Mouse (Mus musculus) left cerebral cortex, postnatal 10 days (tissue): ENCODE results near the gene Atp6v0e2. TPM values are rescaled to one million over a fixed set of nuclear protein-coding genes. Genes with fewer than 3 reads are reported as not detected.
A peak's percentile ranks its signal among the peaks of the same experiment; 100 is the strongest.
"Not testable (repeated sequence)": the region's sequence is repeated elsewhere in the genome, so short reads cannot be mapped to it uniquely, and the experiment has no call there.

ENCODE experiments used
- DNase-seq, 2 experiments: peaks; one replicate each; pipeline ENCODE4 v3.0.0; 2021 to 2022; ENCODE audit warnings: low spot score in 2 of 2, mixed read lengths in 1 of 2; ENCODE audit errors: extremely low spot score in 1 of 2
- intact Hi-C: fragments of 180-260 bp; cut with DNase I; formaldehyde crosslinking; loops from one replicate; pipeline ENCODE4 v1.15.1; 2025
- total RNA-seq, 2 experiments: library from RNA; stranded (reverse); gene quantifications; 2 replicates each; pipeline ENCODE4 v1.2.3; 2021

Atp6v0e2 gene
- total RNA-seq = 100 to 1,000 TPM; 485 to 501 TPM

DNA sequence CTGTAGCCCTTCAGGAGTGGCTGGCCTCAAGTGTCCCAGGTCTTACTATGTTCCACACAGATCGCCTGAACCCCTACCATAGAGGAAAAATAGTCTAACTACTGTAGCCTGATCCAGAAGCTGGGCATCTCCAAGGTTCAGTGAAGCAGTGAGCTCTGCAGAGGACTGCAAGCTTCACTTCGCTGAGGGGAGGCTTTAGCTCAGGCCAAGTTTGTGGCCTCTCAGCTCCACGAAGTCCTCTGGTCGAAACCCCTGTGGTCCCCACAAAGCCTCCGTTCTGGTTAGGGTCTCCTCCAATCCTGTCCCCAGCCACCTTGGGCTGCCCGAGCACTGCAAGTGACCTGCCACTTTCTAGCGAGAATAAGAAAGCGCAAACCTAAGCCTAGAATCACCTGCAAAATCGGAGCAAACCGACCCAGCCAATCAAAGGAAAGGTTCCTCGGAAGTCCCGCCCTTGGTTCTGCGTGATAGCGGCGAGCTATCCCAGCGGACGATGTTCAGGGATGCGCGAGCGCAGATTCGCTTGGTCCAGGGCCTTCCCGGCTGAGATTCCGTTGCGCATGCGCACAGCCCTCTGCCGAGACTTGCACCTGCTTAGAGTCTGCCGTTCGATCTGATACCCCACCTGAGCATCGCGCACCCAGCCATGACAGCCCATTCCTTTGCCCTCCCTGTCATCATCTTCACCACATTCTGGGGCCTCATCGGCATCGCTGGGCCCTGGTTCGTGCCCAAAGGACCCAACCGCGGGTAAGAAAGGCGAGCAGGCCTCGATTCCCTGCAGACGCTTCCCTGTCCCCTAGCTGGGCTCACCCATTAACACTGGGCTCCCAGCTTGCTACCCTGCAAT is at the start of gene Atp6v0e2:
TSS of gene Atp6v0e2 (plus strand) at position 511 of the 850 bp plus-strand sequence.
- DNase-seq = peak; percentile 88 to 94
- intact Hi-C loops = loop anchor here (10.0 kb wide), 1 partner anchor 363 kb away; no protein-coding TSS in a partner anchor

DNA sequence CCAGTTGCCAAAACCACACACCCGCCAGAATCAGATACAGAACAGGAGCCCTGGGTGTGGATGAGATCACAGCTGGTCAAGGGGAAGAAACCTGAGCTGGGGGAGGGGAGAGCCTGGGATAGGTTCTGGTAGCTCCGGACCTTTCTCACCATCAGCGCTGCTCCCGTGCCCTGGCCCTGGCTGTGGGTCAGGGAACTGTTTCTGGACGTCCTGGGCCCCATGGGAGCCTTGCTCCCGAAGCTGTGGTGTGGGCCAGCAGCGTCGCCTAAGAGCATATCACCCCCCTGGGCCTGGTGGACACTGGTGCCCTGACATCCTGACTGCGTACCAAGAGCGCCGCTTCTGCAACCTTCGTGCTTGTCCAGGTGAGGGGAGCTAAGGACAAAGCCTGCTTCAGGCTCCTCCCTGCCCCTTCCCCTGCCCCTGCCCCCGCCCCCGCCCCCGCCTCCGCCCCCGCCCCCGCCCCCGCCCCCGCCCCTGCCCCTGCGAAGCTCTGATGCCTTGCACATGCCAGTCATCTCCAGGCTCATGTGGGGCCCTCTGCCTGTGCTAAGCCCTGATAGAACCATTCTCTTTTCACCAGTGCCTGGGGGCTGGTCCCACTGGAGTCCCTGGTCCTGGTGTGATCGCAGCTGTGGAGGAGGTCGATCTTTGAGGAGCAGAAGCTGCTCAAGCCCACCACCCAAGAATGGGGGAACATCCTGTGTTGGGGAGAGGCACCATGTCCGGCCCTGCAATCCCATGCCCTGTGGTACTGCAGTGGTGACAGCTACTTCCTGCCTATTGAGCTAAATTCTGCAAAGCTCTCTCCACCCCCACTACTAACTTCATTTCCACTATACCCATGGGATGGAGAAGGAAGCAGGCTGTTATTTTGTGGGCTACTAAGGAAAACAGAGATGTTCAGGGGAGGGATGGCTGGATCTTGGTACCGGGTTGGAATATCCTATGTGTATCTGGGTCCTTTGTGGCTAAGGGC is 49.4 kb upstream of the Atp6v0e2 start:
- intact Hi-C loops = no loop called here
- peak in 1 of 2 experiments; percentile 44 for DNase-seq

DNA sequence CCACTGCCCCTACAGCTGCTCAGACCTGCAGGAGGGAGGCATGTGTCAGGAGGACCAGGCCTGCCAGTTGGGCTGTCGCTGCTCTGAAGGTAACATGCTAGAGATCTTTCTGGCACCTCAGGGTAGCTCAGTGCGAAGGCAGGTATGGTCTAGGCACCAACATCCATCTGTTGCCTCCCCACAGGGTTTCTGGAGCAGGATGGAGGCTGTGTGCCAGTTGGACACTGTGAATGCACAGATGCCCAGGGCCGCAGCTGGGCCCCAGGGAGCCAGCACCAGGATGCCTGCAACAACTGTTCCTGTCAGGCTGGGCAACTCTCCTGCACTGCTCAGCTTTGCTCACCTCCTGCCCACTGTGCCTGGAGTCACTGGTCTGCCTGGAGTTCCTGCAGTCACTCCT is 47.7 kb upstream of the Atp6v0e2 start:
- DNase-seq = peak in 1 of 2 experiments; percentile 23
- intact Hi-C loops = no loop called here

DNA sequence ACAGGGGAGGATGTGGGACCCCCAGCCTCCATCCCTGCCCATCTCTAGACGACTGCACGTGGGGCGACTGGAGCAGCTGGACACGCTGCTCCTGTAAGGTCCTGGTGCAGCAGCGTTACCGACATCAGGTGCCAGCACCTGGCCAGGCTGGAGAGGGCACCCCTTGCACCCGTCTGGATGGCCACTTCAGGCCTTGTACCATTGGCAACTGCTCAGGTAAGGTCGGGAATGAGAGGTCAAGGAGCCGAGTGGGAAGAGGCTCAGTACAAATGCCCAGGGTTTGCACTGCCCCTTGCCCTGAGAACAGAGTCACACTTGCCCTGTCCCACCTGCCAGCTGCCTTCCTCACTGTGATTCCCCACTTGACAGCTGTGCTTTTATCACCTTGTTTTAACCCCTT is 46.1 kb upstream of the Atp6v0e2 start:
- intact Hi-C loops = no loop called here
- DNase-seq = no peak

DNA sequence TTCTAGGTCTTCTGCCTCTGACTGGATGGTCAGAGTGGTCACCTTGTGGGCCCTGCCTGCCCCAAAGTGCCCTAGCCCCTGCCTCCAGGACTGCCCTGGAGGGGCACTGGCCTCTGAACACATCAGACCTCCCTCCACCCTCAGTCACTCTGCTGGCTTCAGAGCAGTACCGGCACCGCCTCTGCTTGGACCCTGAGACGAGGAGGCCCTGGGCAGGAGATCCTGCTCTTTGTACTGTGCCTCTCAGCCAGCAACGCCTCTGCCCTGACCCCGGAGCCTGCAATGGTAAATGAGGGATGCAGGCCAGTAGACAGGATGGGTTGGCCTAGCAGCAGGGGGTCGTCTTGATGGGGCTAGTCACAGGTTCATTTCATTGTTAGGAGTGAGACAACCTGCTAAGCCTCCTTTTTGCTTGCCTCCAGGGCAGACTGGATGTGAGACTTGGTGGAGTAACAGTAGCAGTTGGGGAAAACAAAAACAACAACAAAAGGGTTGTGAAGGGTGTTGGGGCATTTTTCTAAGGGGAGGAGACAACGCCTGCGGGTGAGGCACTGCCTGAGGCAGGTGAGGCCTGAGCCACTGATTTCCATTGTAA is 44.2 kb upstream of the Atp6v0e2 start:
- no peak for DNase-seq
- intact Hi-C loops = no loop called here

DNA sequence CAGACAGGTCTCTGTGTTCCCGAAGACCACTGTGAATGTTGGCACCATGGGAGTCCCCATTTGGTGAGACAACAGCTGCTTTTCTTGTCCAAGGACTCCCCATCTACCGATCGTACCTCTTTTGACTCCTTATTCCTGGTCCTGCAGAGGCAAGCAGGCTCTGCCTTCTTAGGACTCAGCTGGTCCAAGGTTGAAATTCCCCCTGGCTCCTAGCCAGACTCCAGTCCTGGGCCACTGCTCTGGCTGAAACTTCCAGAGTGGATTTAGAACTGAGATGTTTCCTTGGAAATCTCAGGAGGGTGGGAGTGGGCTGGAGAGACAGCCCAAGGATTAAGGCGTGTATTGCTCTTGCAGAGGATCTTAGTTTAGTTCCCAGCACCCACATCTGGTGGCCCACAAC is 39.9 kb upstream of the Atp6v0e2 start:
- DNase-seq = no peak
- intact Hi-C loops = no loop called here

DNA sequence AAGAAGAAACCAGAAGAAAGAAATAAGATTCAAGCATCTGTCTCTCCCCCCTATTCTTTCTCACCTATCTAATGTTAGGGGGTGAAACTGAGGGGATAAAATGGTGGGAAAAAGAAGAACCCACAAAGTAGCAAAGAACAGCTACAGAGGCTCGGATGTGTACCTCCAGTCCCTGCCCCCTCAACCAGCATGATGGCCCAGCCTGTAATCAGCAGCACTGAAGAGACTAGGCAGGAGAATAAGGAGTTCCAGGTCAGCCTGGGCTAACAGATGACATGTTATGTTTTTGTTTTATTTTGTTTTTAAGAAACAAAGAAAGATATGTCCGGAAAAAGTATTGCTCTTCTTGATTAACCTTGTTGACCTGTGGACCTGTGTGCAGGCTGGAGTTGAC is 33.6 kb upstream of the Atp6v0e2 start:
- intact Hi-C loops = loop anchor here (2.0 to 10.0 kb wide), 2 partner anchors 59 to 319 kb away; partner anchors contain the start of gene Zfp467
- DNase-seq = no peak

DNA sequence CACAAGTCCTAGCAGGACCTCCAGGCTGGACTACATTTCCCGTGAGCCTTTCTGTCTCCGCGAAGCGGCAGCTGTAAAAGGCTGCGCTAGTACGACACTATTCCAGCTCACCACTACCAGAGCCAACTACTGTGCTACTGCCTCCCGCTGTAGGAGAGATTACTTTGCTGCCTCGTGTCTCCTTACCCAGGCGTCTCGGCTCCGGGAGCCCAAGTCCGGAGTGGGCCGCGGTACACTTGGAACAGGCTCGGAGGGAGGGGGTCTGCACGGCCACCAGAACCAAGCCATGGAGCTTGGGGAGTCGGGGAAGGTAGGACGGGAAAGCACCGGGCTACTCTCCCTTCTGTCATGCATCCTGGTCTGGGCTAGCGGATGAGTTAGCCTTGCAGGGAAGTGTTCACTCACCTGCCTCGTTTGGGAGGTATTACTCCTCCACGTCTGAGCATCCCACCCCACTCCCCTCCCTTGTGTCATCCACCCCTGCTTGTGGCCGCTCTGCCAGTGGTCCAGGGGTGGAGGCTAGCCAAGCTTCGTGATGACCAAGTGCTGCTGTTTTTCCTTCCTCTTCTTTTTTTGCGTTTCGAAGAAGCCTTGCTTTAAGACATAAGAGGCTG is 33.1 kb upstream of the Atp6v0e2 start:
- peak; percentile 79 to 83 for DNase-seq
- intact Hi-C loops = loop anchor here (2.0 to 10.0 kb wide), 2 partner anchors 60 to 320 kb away; partner anchors contain the start of gene Zfp467

DNA sequence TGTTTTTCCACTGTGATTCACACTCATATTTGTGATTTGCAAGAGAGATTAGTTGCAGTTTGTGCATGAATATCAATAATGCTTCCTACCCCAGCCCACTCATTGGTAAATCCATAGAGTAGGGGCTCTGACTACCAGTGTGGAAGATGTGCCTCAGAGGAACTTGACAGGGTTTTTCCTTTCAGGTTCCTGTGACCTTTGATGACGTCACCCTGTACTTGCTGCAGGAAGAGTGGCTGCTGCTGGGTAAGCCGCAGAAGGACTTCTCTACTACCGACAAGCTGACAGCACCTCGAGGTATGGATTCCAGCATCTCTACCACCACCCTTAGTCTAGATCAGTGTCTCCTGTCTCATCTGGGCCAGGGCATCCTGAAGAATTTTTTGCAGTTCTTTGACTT is 29.3 kb upstream of the Atp6v0e2 start:
- intact Hi-C loops = loop anchor here (10.0 kb wide), 1 partner anchor 323 kb away; no protein-coding TSS in a partner anchor
- DNase-seq = no peak

DNA sequence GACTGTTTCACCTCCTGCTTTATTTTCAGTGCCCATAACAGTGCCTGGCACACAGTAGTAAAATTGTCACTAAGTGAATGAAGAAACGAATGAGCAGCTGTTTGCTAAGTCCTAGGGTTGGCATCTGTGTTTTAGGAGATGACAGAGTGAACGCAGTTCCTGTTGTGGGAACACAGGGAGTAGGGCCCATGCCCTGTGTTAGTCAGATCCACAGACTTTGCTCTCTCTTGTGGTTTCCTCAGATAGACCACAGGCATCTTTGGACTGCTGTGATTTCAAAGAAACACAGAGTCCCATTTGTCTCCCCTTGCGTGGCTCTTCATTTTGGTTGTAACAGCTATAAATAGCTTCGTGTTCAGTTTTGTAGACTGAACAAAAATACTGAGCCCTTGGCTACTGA is 27.0 kb upstream of the Atp6v0e2 start:
- no peak for DNase-seq
- intact Hi-C loops = no loop called here

DNA sequence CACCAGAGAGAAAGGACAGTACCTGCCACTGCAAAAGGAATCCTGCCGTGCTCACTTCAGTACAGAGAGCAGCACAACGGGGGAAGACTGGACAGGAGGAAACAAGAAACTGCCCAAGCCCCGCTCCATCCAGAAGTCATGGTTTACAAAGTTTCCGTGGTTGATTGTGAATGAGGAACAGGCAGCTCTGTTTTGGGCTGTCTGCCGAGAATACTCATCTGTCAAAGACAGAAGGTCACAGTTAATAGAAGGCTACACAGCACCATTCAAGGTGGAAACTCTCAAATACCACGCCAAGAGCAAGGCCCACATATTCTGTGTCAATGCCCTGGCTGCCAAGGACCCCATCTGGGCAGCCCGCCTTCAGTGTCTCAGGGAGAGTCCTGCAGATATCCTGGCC is 25.6 kb upstream of the Atp6v0e2 start:
- intact Hi-C loops = no loop called here
- no peak for DNase-seq

DNA sequence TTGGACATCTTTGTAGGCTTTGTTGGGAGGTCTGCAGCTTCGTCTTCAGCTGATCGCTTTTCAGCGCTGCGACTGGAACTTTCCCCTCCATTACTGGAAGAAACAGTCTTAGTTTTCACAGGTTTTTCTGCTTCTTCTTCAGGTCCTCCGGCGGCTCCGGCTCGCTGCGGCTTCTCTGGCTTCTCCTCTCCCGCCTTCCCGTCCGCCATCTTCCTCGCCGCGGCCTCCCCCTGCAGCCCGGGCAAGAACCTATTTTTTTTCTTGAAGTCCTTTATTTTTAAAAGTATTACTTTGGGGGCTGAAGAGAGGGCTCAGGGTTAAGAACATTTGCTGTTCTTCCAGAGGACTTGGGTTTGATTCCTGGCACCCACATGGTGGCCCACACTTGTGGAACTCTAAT is 12.5 kb upstream of the Atp6v0e2 start:
- DNase-seq, intact Hi-C loops: not testable (repeated sequence)

DNA sequence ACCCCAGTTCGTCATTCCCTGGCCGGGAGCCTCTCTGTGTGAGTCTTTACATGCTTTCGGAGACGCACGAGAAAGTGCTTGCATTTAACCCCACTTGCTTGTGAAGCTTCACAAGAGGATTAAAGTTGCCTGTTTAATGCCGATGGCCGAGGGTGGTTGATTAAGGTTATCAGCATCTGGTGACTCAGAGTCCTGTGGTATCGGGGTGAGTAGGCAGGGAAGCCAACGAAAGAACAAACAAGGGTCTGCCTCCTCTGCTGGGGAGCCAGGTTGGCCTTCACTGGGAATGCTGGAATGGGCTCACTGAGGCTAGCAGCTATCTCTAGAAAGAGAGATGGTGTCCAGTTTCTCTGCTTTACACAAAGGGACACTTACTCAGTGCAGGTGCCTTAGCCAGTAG is 9.5 kb upstream of the Atp6v0e2 start:
- intact Hi-C loops = no loop called here
- no peak for DNase-seq

DNA sequence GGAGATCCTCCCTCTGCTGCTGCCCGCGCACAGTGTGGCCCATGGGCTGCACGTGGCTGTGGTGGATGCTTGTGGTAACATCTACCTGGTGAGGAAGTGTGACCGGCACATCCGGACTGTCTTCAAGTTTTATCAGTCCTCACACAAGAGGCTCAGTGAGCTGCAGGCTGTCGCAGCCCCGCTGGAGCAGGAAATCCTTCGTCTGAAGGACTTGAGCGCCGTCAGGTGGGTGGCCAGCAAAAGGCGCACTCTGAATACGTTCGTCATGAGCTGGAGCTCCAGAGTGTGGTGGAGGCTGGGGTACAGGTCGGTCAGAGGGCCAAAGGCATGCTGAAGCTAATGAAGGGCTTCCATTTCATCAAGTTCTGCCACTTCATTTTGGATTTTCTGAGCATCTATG is 8.2 kb upstream of the Atp6v0e2 start:
- no peak for DNase-seq
- intact Hi-C loops = no loop called here

DNA sequence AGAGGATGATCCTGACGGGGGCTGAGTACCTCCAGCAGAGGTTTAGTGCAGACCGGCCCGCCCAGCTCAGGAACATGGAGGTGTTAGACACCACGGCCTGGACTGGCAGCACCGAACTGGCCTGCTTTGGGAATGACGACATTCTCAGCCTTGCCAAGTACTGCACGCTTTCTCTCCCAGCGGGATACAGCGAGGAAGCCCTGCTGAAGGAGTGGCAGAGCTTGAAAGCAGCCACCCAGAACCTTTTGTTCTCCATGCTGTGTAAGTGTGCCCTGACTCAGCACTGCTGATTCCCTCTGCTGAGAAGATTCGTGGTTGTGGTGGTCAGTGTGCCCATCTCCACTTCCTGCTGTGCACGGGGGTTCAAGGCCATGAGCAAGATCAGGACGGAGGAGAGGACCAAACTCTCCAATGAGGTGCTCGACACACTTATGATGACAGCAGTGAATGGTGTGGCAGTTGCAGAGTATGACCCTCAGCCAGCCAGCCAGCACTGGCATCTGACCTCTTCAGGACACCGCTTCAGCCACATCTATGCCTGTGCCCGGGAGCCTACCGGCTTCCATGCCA is 7.5 kb upstream of the Atp6v0e2 start:
- DNase-seq = no peak
- intact Hi-C loops = loop anchor here (10.0 kb wide), 1 partner anchor 355 kb away; no protein-coding TSS in a partner anchor

DNA sequence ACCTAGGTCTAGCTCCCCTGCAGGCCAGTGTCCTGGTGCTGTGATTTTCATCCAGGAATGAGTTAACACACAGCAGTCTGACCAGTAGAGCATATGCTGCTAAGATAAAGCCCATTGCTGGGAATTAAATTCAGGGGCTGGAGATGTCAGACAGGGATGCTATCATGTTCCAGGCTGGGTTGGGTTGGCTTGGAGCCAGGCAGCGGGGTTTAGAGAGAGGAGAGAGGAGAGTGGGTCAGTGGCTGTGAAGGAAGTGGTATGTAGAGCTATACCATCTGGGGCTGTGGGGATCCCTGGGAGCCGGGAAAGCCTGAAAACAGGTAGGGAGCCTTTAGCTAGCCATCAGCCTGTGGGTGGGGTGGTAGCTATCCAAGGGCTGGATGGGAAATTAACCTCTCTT is 6.6 kb upstream of the Atp6v0e2 start:
- DNase-seq = no peak
- intact Hi-C loops = loop anchor here (10.0 kb wide), 1 partner anchor 356 kb away; no protein-coding TSS in a partner anchor

DNA sequence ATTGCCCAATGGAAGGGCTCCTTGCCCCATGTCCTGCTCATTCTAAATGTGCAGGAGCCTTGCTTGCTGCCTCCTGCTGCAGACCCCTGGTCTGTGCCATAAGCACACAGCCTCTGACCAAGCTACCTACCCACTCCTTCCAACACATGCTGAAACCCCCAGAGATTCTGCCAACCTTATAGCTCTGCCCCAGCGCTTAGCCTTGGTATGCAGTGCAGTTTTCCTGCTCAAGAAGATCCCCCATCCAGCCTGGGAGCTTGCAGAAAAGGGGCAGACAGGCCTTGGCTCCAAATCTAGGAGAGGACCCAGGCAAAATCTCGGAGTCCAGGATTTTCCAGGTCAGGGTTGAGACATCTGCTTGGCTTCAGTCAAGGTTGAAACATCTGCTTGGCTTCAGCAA is 3.9 kb upstream of the Atp6v0e2 start:
- intact Hi-C loops = loop anchor here (10.0 kb wide), 1 partner anchor 359 kb away; no protein-coding TSS in a partner anchor

DNA sequence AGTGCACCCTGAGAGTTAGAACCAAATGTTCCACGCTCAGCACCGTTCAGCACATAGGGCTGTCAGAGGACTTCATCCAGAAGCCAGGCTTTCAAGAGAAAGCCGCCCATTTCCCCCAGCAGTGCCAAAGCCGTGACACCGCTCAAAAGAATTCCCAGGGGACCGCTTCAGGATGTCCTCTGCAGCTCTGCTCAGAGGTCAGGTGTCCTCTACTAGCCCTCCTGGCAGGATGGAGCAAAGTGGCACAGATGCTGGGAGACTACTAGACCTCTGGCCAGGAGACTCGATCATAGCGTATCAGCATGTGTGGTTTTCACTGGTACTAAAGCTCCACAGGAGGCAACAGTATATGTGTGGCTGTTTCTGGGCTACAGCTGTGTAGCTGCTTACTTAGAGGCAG is 2.5 kb upstream of the Atp6v0e2 start:
- intact Hi-C loops = loop anchor here (10.0 kb wide), 1 partner anchor 360 kb away; no protein-coding TSS in a partner anchor
- DNase-seq = no peak

More for the DNA sequence above, 3.9 kb upstream of the Atp6v0e2 start:
- DNase-seq = no peak
